Mouse (Mus musculus) bone marrow, adult 2 months (tissue): ENCODE measurements around the gene Egln3. TPM values are rescaled to one million over a fixed set of nuclear protein-coding genes. Genes with fewer than 3 reads are reported as not detected.

Source experiments
- H3K27ac ChIP-seq: fragments of 200-500 bp; 2 replicates; pipeline ENCODE4 v1.5.1; 2012; ENCODE audit warnings: low read depth, mild to moderate bottlenecking, control low read depth, inconsistent platforms, low read length; ENCODE audit not compliant: control insufficient read depth, poor library complexity, insufficient read depth
- H3K4me1 ChIP-seq: fragments of 200-500 bp; 2 replicates; pipeline ENCODE4 v1.6.1; 2011; ENCODE audit warnings: low read length; ENCODE audit not compliant: control insufficient read depth, insufficient read depth
- H3K4me3 ChIP-seq: fragments of 200-500 bp; replicated peaks from 2 replicates; pipeline ENCODE3; 2011; ENCODE audit warnings: mild to moderate bottlenecking, low read depth, low read length, control low read depth; ENCODE audit not compliant: control insufficient read depth
- CTCF ChIP-seq: fragments of 200-500 bp; IDR thresholded peaks from 2 replicates; pipeline ENCODE4 v1.5.1; 2011; ENCODE audit warnings: low read length, control low read depth; ENCODE audit not compliant: control insufficient read depth, insufficient read depth
- POLR2A ChIP-seq: fragments of 200-500 bp; IDR thresholded peaks from 2 replicates; pipeline ENCODE4 v1.6.1; 2011; ENCODE audit warnings: low read depth, mild to moderate bottlenecking, control low read depth, low read length, borderline replicate concordance; ENCODE audit not compliant: control insufficient read depth
- WGBS: fragments of 180-500 bp; shearing (Covaris S2); methylation state at CpG from one replicate; pipeline ENCODE4 v1.1.7; 2018; 5-methylcytosine and 5-hydroxymethylcytosine counted together
- polyA plus RNA-seq: library from polyadenylated mRNA; stranded (reverse); fragments of >200 nt; gene quantifications from 2 replicates; pipeline ENCODE4 v1.2.4, GENCODE M21; 2011; ENCODE audit warnings: low replicate concordance; ENCODE audit not compliant: missing spikeins, insufficient read depth, insufficient read length

Gene Egln3
- polyA plus RNA-seq, 1 experiment = 1.9 TPM

DNA sequence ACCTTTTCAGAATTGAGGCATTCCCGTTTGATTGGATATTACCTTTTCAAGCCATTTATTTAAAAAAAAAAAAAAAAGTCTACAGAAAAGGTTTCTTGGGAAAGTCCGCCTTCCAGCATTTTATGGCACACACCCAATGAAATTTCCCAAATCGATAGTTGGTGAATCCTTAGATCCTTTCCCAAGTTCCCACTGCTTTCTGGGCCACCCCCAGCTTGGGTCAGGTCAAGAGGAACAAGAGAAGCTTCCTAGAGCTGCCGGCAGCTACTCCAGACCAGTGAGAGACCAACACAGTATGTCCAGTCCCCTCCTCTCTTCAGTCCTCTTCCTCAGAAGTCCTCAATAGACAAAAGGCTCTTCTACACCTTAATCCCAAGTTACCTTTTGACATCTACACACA is 40.5 kb downstream of the Egln3 start:
- H3K4me3 ChIP-seq = peak overlapping the region; percentile 42

DNA sequence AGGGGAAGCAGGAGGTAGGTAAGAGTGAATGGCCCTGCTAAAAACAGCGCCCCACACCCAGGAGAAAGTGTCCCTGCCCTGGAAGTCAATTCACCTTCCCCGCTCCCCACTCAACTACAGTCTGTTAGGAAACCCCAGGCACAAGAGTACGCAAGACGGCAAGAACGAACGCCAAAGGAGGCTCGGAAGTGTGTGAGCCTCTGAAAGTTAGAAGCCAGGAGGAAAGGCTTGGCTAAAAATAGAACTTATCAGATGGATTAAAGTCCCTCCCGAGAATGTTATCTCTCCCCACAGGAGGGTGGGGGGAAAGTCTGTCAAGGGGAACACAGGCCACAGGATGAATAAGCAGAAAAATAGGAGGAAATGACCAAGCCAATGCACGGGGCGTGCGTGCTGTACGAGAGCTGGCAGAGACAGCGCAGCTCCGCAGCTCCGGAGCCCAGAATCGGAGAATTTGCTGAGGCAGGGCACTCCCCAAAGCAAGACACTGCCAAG is 41.0 kb downstream of the Egln3 start:
- H3K4me3 ChIP-seq = peak overlapping the region; percentile 42
- WGBS = under 1% methylated on average over 16 of the region's 16 CpGs
- H3K4me1 ChIP-seq = peaks cover 1% of the 10 kb centered on the region; the same call in 1 of the 2 replicates
- no peak for TF ChIP-seq CTCF
- TF ChIP-seq POLR2A = peak; percentile 41; the same call in 1 of the 2 replicates
- H3K27ac ChIP-seq = peak overlapping the region; percentile 29

More for the DNA sequence above, 40.5 kb downstream of the Egln3 start:
- Histone ChIP-seq H3K27ac (peak overlapping the region; percentile 29; the same call in 1 of the 2 replicates), H3K4me1 (peaks cover 1% of the 10 kb centered on the region; the same call in 1 of the 2 replicates)
- 12% methylated on average over 4 of the region's 4 CpGs for WGBS
- TF ChIP-seq CTCF (no peak), POLR2A (no peak)

DNA sequence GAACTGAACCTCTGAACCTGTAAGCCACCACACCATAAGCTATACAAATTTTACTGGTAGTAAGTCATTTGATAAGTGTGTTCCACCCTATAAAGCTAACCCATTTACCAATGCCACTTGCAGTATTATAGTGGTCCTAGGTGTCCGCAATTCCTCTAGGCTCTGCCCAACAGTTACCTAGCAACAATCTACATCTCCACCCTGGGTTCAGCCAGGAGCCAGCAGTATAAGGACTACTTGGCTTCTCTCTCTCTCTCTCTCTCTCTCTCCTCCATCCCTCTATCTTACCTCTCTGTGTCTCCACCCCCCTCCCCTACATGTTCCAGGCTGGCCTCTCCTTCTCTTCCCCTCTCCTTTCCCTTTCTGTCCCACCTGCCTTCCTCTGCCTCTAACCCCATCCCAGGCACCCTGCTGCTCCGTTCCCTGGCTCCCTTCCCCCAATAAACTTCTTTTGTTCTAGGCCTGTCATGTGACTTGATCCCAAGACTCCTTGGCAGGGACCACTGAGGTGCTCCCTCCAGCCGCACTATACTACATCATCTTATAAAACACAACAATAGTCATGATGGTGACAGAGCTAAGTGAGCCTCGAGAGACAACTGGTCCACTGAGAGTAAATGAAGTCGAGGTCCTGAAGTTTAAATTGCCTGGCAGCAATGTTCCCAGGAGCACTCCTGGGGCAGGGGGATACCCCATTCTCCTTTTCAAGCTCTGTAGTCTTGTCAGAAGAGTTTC is 42.0 kb downstream of the Egln3 start:
- no peak overlapping the region for H3K4me3 ChIP-seq
- H3K4me1 ChIP-seq = peaks cover 1% of the 10 kb centered on the region; the same call in 1 of the 2 replicates
- TF ChIP-seq POLR2A = no peak
- TF ChIP-seq CTCF = no peak
- 49% methylated on average over 5 of the region's 5 CpGs for WGBS
- H3K27ac ChIP-seq = no peak overlapping the region

DNA sequence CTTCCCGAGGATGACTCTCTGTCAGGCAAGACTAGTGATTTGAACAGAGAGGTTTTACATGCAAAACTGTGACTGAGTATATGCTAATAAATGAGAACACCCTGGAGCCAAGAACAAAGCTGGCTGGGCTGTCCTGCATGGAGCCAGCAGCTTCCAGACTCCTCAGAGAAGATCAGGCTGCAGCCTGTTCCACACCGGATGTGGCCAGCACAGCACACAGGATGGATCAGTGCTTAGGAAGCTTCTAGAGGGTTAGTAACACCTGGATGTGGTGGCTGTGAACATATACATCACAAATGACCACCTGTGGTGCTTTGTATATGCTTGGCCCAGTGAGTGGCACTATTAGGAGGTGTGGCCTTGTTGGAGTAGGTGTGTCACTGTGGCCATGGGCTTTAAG is 43.4 kb downstream of the Egln3 start:
- Histone ChIP-seq H3K27ac (no peak overlapping the region), H3K4me3 (no peak overlapping the region), H3K4me1 (peaks cover 1% of the 10 kb centered on the region; the same call in 1 of the 2 replicates)
- 87% methylated on average over 2 of the region's 2 CpGs for WGBS
- TF ChIP-seq CTCF (no peak), POLR2A (no peak)

DNA sequence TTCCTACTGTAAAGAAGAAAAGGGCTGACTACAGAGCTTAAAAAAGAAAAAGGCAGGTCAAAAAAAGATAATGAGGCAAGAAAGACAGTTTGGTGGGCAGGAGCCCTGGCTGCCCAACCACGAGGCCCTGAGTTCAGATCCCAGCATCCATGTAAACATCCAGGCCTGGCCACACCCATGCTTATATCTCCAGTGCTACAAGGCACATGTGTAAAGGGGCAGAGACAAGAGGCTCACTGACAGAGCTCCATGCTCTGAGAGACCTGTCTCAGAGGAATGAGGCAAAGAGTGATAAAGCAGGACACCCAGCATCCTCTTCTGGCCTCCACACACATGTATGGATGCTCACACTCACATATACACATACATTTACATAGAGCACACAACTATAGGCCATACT is 48.9 kb downstream of the Egln3 start:
- TF ChIP-seq POLR2A (no peak), CTCF (no peak)
- no peaks in the 10 kb centered on the region for H3K4me1 ChIP-seq
- WGBS = 68% methylated on average over 1 of the region's 1 CpGs
- H3K27ac ChIP-seq = no peak overlapping the region
- no peak overlapping the region for H3K4me3 ChIP-seq

DNA sequence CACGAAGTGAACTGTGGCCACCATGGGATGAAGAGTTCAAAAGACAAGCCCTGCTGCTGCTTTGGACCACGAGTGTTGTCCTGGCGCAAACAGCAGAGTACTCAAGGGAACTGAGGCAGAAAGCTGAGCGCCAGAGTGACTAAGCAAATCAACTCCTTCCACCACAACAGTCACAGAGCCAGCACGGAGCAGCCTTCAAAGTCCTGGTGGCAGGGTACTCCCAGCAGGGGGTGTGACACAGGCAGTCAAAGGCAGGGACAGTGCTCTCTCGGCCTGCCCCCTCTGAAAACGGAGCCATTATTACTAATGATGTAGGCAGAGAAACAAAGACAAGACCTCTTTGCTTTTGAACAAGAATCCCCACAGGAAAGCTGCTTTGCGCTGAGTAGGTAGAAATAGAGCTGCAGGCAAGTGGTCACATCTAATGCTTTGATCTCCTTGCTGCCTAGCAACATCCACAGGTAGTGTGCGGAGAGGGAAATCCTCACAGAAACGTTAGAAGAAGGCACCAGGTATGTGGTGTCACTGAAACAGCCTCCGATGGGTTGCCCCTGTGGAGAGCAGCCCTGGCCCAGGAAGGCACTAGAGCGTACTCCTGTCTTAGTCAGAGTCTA is 56.6 kb downstream of the Egln3 start:
- Histone ChIP-seq H3K4me1 (no peaks in the 10 kb centered on the region), H3K4me3 (no peak overlapping the region), H3K27ac (no peak overlapping the region)
- TF ChIP-seq POLR2A = no peak
- 55% methylated on average over 12 of the region's 12 CpGs for WGBS
